Mouse (Mus musculus) neural tube, embryonic 14.5 days (tissue): ENCODE results near the gene Gm49395. TPM values are rescaled to one million over a fixed set of nuclear protein-coding genes. Genes with fewer than 3 reads are reported as not detected.

ENCODE experiments used
- ATAC-seq: fragments of 200-750 bp; cut with Nextera tagmentation; 2 replicates; pipeline ENCODE4 v1.8.0; 2017; ENCODE audit warnings: low read depth, mild to moderate bottlenecking, moderate TSS enrichment, moderate library complexity
- H3K27ac ChIP-seq: fragments of 300-500 bp; sonication (generic); 2 replicates; pipeline ENCODE4 v1.5.1; 2014; ENCODE audit warnings: low read depth, mild to moderate bottlenecking, control low read depth, low read length, moderate library complexity, mixed read lengths
- H3K27me3 ChIP-seq: fragments of 300-500 bp; sonication (generic); 2 replicates; pipeline ENCODE4 v1.6.1; 2014; ENCODE audit warnings: low read length; ENCODE audit not compliant: control insufficient read depth, insufficient read depth
- H3K36me3 ChIP-seq: fragments of 300-500 bp; sonication (generic); 2 replicates; pipeline ENCODE4 v1.6.1; 2014; ENCODE audit warnings: low read length, mixed read lengths; ENCODE audit not compliant: control insufficient read depth, insufficient read depth
- H3K4me1 ChIP-seq: fragments of 300-500 bp; sonication (generic); 2 replicates; pipeline ENCODE4 v1.6.1; 2014; ENCODE audit warnings: low read length; ENCODE audit not compliant: control insufficient read depth, insufficient read depth
- H3K4me2 ChIP-seq: fragments of 300-500 bp; sonication (generic); 2 replicates; pipeline ENCODE4 v1.6.1; 2014; ENCODE audit warnings: mild to moderate bottlenecking, low read depth, low read length, control low read depth
- H3K4me3 ChIP-seq: fragments of 300-500 bp; sonication (generic); 2 replicates; pipeline ENCODE4 v1.5.1; 2014; ENCODE audit warnings: low read depth, low read length, control low read depth, mixed read lengths
- H3K9ac ChIP-seq: fragments of 300-500 bp; sonication (generic); replicated peaks from 2 replicates; pipeline ENCODE4 v1.6.1; 2014; ENCODE audit warnings: low read depth, mild to moderate bottlenecking, control low read depth, low read length, mixed read lengths
- H3K9me3 ChIP-seq: fragments of 300-500 bp; sonication (generic); 2 replicates; pipeline ENCODE4 v1.6.1; 2016; ENCODE audit warnings: low read length; ENCODE audit not compliant: control insufficient read depth
- WGBS: fragments of 180-500 bp; shearing (Covaris S2); extraction: QIAGEN DNeasy Blood & Tissue Kit; methylation state at CpG from one replicate; pipeline ENCODE4 v1.1.7; 2014; 5-methylcytosine and 5-hydroxymethylcytosine counted together
- polyA plus RNA-seq: library from polyadenylated mRNA; unstranded; fragments of >200 nt; fragmentation: Nextera tagmentation; extraction: Ambion mirVana; gene quantifications from 2 replicates; pipeline ENCODE4 v1.2.1, GENCODE M21; 2014

The Gm49395 gene
- polyA plus RNA-seq, 1 experiment from 2014 or later: 1.8 TPM

DNA sequence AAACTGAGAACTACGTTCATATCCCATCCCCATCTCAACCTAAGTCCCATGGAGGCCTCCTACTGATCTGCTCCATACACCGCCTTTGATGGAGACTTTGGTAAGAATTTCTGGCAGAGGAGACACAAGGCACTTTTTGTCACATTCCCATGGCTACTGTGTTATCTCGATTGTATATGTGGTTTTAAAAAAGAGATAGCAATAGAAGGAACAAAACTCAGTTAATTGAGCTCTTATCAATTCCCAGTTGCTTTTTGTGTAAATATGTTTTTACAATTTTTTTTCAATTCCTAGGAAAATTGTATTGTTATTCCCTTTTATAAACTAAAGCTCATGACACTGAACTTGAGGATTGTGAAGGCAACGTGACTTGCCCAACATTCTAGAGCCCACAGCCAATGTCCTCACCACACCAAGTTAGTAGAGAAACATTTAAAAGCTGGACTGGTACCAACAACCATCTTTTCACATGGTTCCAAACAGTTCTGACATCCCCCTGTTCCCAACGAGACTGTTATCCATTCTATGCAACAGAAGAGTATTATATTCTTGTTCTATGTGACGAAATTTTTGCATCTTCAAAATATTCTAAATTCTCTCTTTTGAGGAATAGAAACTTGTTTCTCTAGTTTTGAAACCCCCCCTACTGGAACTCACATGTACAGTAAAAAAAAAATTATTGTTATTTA is 22.6 kb downstream of the Gm49395 start:
- Histone ChIP-seq H3K4me3 (no peak overlapping the region), H3K4me2 (no peak overlapping the region), H3K9me3 (no peaks in the 10 kb centered on the region), H3K27me3 (no peaks in the 10 kb centered on the region), H3K36me3 (no peaks in the 10 kb centered on the region), H3K27ac (no peak overlapping the region), H3K9ac (no peak overlapping the region), H3K4me1 (no peaks in the 10 kb centered on the region)
- ATAC-seq: no peak
- WGBS: 87% methylated on average over 6 of the region's 6 CpGs

DNA sequence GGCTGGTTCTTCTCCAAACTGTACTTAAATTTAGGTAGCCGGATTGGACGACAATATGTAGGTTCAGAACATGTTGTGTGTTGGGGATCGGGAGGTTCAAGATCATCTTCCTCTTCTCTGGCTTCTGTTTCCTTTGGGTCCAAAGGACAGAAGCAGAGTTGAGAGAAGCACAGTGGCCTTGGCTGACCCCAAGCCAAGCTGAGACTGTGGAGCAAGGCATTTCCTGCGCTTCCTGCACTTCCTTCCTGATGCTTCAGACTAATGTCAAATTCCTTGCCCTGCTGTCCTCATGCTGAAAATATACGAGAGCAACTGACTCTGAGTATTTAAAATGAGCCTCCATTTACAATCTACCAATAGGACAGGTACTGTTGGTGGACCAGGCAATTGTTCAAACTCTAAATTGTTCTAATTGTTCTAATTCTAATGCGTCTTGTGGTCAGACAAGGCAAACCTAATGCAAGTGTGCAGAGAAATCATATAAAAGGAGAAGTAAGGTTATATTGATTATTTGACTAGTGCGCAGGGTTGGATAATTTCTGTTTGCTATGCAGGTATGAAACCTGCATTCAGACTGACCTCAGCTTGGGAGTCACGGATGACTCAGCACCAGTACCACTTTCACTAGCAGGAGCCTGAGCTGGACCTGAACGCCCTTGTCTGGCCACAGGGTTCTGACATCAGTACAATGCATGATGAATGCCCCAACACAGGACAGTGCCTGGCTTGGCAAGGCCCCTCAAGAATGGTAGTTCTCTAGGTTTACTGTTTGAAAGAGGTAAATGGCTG is 24.2 kb downstream of the Gm49395 start:
- H3K27ac ChIP-seq: no peak overlapping the region
- no peak for ATAC-seq
- 85% methylated on average over 9 of the region's 9 CpGs for WGBS

DNA sequence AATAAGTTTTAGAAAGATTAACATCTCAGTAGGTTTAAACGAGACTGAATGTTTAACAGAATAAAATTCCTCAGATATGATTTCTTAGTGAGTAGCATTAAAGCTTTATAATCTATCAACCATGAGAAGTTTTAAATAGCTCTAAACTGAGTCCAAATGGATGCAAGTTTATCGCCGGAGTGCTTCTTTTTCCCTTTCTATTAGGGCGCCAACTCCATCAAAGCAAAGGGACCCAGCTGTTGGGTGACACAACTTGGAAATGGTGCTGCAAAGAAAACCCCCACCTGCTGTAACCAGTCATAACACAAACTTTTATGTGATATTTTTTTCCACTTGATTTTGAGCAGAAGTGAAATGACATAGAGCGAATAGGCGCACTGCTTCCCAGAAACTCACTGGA is 29.3 kb downstream of the Gm49395 start:
- H3K9ac ChIP-seq: no peak overlapping the region
- H3K9me3 ChIP-seq: no peaks in the 10 kb centered on the region
- H3K4me3 ChIP-seq: no peak overlapping the region
- no peak for ATAC-seq
- no peak overlapping the region for H3K4me2 ChIP-seq
- H3K27ac ChIP-seq: no peak overlapping the region
- 95% methylated on average over 6 of the region's 6 CpGs for WGBS
- no peaks in the 10 kb centered on the region for H3K27me3 ChIP-seq
- no peaks in the 10 kb centered on the region for H3K4me1 ChIP-seq
- H3K36me3 ChIP-seq: no peaks in the 10 kb centered on the region

More for the DNA sequence above, 24.2 kb downstream of the Gm49395 start:
- no peaks in the 10 kb centered on the region for H3K9me3 ChIP-seq
- H3K27me3 ChIP-seq: no peaks in the 10 kb centered on the region
- H3K4me3 ChIP-seq: no peak overlapping the region
- H3K4me2 ChIP-seq: no peak overlapping the region
- H3K36me3 ChIP-seq: no peaks in the 10 kb centered on the region
- H3K4me1 ChIP-seq: no peaks in the 10 kb centered on the region
- H3K9ac ChIP-seq: no peak overlapping the region

DNA sequence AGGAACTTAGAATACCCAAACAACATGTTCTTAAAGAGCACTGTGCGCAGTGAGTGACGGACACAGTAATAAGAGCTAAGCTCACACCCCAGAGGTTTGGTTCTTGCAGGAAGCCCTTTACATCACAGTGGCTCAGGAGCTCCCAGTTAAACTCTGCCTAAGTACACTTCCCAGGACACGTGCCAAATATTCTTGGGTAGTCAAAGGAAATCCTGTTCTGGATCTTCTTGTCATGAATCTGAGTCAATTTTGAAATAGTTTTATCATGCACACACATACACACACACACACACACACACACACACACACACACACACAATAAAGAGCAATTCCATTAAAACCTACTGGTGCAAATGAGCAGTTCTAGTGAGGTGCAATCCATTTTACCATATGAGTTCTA is 30.3 kb downstream of the Gm49395 start:
- H3K9ac ChIP-seq: no peak overlapping the region
- WGBS: 93% methylated on average over 3 of the region's 3 CpGs
- no peaks in the 10 kb centered on the region for H3K36me3 ChIP-seq
- no peaks in the 10 kb centered on the region for H3K9me3 ChIP-seq
- no peak overlapping the region for H3K4me3 ChIP-seq
- no peak for ATAC-seq
- H3K27ac ChIP-seq: no peak overlapping the region
- H3K4me2 ChIP-seq: no peak overlapping the region
- no peaks in the 10 kb centered on the region for H3K27me3 ChIP-seq
- no peaks in the 10 kb centered on the region for H3K4me1 ChIP-seq

DNA sequence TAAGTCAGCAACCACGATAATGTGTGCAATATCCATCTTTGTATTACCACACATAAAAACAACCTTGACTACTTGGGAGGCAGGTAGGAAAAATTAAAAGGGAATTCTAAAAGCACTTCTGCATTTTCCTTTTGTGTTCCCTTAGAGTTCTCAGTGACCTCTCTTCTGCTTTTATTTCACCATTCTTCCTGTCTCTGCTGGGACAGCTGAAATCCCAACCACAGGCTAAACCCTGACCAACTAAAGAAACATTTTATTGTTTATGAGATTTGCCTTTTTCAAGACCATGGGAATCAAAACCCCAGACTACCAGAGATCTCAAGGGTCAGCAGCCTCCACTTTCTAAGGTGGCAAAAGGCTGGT is 33.8 kb downstream of the Gm49395 start:
- H3K27ac ChIP-seq: no peak overlapping the region
- H3K4me1 ChIP-seq: no peaks in the 10 kb centered on the region
- 92% methylated on average over 1 of the region's 1 CpGs for WGBS
- H3K4me2 ChIP-seq: no peak overlapping the region
- ATAC-seq: no peak
- no peaks in the 10 kb centered on the region for H3K27me3 ChIP-seq
- H3K9ac ChIP-seq: no peak overlapping the region
- H3K9me3 ChIP-seq: no peaks in the 10 kb centered on the region
- no peaks in the 10 kb centered on the region for H3K36me3 ChIP-seq
- H3K4me3 ChIP-seq: no peak overlapping the region

DNA sequence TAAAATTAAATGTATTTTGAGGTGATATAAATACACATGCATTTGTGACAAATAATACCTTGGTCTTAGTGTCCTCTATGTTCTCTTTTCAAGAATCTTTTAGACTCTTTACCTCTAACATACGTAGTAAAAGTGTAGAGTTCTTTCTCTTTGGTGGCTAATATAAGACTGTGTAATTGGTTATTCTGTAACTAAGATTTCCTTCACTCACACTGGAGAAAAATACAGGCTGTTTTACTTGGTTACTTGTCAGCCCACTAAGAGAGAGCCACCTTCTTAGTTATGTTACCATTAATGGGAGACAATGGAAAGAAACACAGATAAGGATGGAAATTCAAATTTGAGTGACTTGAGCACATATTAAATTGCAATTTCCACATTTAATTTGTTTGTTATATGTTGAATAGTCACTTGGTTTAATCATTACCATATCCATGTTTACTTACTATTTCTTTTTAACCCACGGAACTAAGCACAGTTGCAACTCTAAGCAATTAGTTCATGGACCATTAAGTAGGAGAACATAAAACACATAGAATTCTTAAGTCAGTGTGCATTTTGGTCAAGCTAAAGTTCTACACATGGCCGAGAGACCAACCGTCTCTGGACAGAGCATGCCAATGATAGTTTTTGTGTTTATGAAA is 34.3 kb downstream of the Gm49395 start:
- Histone ChIP-seq H3K4me2 (no peak overlapping the region), H3K27me3 (no peaks in the 10 kb centered on the region), H3K9me3 (no peaks in the 10 kb centered on the region), H3K36me3 (no peaks in the 10 kb centered on the region), H3K4me1 (no peaks in the 10 kb centered on the region), H3K4me3 (no peak overlapping the region), H3K9ac (no peak overlapping the region), H3K27ac (no peak overlapping the region)
- ATAC-seq: no peak
- 65% methylated on average over 4 of the region's 4 CpGs for WGBS

DNA sequence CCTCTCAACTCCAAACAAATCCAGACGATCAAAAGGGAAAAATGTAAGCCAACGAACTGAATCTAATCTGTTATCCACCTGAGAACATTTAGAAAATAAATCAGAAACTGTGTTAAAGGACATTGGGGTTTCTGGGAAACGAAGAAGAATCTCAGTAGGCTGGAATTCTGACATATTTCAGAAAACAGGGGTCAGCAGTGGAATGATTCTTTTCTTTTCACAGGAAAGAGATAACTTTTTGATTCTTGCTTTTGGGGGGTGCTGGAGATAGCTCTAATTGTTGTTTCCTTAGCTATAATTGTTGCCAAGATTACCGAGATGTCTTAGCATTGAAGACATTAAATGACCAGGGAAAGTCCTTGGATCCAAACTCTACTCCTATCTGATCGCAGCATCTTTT is 44.2 kb downstream of the Gm49395 start:
- Histone ChIP-seq H3K9me3 (no peaks in the 10 kb centered on the region), H3K27ac (no peak overlapping the region), H3K4me2 (no peak overlapping the region), H3K27me3 (no peaks in the 10 kb centered on the region), H3K4me3 (no peak overlapping the region), H3K4me1 (no peaks in the 10 kb centered on the region), H3K9ac (no peak overlapping the region), H3K36me3 (no peaks in the 10 kb centered on the region)
- no peak for ATAC-seq
- 84% methylated on average over 5 of the region's 5 CpGs for whole genome bisulfite sequencing

- no peaks in the 10 kb centered on the region for H3K36me3 ChIP-seq
- H3K4me2 ChIP-seq: no peak overlapping the region
- no peak overlapping the region for H3K4me3 ChIP-seq
- no peaks in the 10 kb centered on the region for H3K4me1 ChIP-seq
- H3K9me3 ChIP-seq: no peaks in the 10 kb centered on the region
- H3K27me3 ChIP-seq: no peaks in the 10 kb centered on the region
- 18% methylated on average over 9 of the region's 9 CpGs for WGBS
- H3K9ac ChIP-seq: no peak overlapping the region
- ATAC-seq: no peak
- no peak overlapping the region for H3K27ac ChIP-seq
Observed at GRCm38 (mm10) chr13:115054783-115055182, 46.9 kb downstream of the Gm49395 start.

- Histone ChIP-seq H3K9ac (no peak overlapping the region), H3K27ac (no peak overlapping the region), H3K4me3 (no peak overlapping the region), H3K4me1 (no peaks in the 10 kb centered on the region), H3K27me3 (no peaks in the 10 kb centered on the region), H3K36me3 (no peaks in the 10 kb centered on the region), H3K9me3 (no peaks in the 10 kb centered on the region), H3K4me2 (no peak overlapping the region)
- no peak for ATAC-seq
- 65% methylated on average over 7 of the region's 7 CpGs for WGBS
Observed at GRCm38 (mm10) chr13:115052568-115052967, 49.2 kb downstream of the Gm49395 start.
